Mouse (Mus musculus) CH12.LX (cell line): ENCODE results near the gene Gm27179.
"Not testable (repeated sequence)": the region's sequence is repeated elsewhere in the genome, so short reads cannot be mapped to it uniquely, and the experiment has no call there.

Experiments used
- CHD2 ChIP-seq: IDR thresholded peaks from 2 replicates; pipeline ENCODE4 v1.6.1; 2011; ENCODE audit warnings: low read length, improper control_type of control experiment
- CTCF ChIP-seq, 2 experiments: IDR thresholded peaks in 1 of 2; conservative IDR thresholded peaks in 1 of 2; 2 replicates each; pipeline ENCODE4 v1.5.1; 2011 to 2012; ENCODE audit warnings: low read depth in 2 of 2, low read length in 2 of 2, improper control_type of control experiment in 1 of 2, inconsistent platforms in 1 of 2, mild to moderate bottlenecking in 1 of 2, moderate library complexity in 1 of 2
- ETS1 ChIP-seq: conservative IDR thresholded peaks from 2 replicates; pipeline ENCODE4 v1.6.1; 2012; ENCODE audit warnings: low read depth, mild to moderate bottlenecking, inconsistent platforms, low read length, improper control_type of control experiment, moderate library complexity
- GABPA ChIP-seq: IDR thresholded peaks from 2 replicates; pipeline ENCODE4 v1.6.1; 2012; ENCODE audit warnings: low read depth, low read length, improper control_type of control experiment, inconsistent platforms; ENCODE audit not compliant: insufficient replicate concordance
- MYC ChIP-seq: IDR thresholded peaks from 2 replicates; pipeline ENCODE4 v1.6.1; 2011; ENCODE audit warnings: low read depth, mild to moderate bottlenecking, improper control_type of control experiment, low read length
- NELFE ChIP-seq: IDR thresholded peaks from 2 replicates; pipeline ENCODE4 v1.6.1; 2011; ENCODE audit warnings: low read depth, low read length, improper control_type of control experiment
- NRF1 ChIP-seq: IDR thresholded peaks from 2 replicates; pipeline ENCODE4 v1.6.1; 2014; ENCODE audit warnings: low read depth, mild to moderate bottlenecking, inconsistent platforms, low read length, improper control_type of control experiment, moderate library complexity
- POLR2A ChIP-seq: IDR thresholded peaks from 2 replicates; pipeline ENCODE4 v1.6.1; 2011; ENCODE audit warnings: low read depth, mild to moderate bottlenecking, improper control_type of control experiment, low read length
- RCOR1 ChIP-seq: conservative IDR thresholded peaks from 2 replicates; pipeline ENCODE4 v1.6.1; 2012; ENCODE audit warnings: low read depth, mild to moderate bottlenecking, inconsistent platforms, low read length, improper control_type of control experiment
- SMC3 ChIP-seq: IDR thresholded peaks from 2 replicates; pipeline ENCODE4 v1.6.1; 2011; ENCODE audit warnings: low read depth, low read length, improper control_type of control experiment
- ZKSCAN1 ChIP-seq: IDR thresholded peaks from 2 replicates; pipeline ENCODE4 v1.6.1; 2012; ENCODE audit warnings: low read depth, inconsistent platforms, low read length, improper control_type of control experiment, borderline replicate concordance

DNA sequence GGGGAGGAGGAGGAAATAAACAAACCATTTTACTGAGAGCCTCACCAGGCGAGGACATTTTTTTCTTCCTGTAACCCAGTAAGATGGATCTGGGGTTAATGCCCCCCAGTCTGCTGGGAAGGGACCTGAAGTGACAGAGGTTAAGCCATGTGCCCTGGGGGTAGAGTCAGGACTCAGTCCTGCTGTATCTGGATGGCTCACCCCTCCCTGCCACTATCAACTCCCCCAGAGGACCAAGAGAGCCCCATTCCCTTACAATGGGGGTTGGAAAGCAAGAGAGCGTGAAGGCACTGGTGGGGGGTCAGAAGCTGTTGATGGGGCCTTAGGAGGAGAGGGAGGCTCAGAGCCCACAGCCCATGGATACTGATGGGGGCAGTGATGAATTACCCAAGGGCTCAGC lies 17.4 kb downstream of the Gm27179 start:
- TF ChIP-seq CHD2; POLR2A; ZKSCAN1; NRF1; GABPA; CTCF (conservative IDR thresholded peaks at IDR 0.05 in 1 of 2, IDR thresholded peaks at IDR 0.05 in 1 of 2; ENCODE audit: low read depth in 2 of 2, low read length in 2 of 2); RCOR1; SMC3; NELFE; ETS1; MYC: not testable (repeated sequence)
